Mouse (Mus musculus): ENCODE results near the gene Fam228b. TPM values are rescaled to one million over a fixed set of nuclear protein-coding genes. Genes with fewer than 3 reads are reported as not detected.
"Not testable (repeated sequence)": the region's sequence is repeated elsewhere in the genome, so short reads cannot be mapped to it uniquely, and the experiment has no call there.

Fam228b gene
- 6.9 and 11.4 TPM in 2 replicates for polyA plus RNA-seq (2012; rRNA removed)

DNA sequence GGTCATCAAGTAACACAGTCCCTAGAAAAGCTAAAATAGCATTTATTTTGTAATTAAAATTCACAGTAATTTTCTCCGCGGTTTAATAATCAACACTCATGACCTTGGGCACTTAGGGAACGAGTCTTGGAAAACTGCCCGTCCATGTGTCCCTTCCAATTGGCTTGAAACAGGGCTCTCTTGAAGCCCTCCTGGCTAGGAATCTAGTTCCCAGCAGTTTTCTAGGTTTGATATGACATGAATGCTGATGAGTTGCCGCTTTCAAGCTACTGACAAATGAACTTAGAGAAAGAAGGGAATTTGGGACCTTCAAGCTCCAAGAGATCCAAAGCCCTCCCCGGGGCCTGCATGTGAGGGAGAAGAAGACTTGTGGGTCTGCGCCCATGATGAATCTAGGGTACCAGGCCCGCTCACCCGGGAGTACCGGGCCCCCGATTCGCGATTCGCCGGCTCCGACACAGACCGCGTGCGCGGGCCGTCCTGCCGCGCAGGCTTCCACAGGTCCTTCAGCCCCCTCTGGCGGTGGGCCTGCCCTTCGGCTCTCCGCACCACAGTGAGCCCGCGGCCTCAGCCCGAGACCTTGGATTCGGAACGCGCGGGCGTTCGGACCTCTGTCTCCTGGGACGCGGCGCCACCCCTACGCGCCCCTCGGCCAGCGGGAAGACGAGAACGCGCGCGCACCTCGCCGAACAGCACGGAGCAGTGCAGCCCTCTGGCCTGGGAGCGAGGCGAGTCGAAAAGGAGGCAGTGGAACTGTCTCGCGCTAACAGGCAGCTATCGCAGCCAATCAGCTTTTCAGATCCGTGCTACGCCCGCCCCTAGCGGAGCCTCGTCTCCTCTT lies at the start of gene Fam228b, which contains the start of gene Pfn4:
TSS of gene Fam228b (minus strand) at position 776 of the 841 bp plus-strand sequence.
TSS of gene Pfn4 (plus strand) at position 531 of the 841 bp plus-strand sequence.
- under 1% methylated on average over 61 of the region's 61 CpGs for WGBS
- Histone ChIP-seq H3K4me1 (ENCODE audit: control insufficient read depth, insufficient read depth, low read length) (no peaks in the 10 kb centered on the region), H3K27me3 (ENCODE audit: control insufficient read depth, insufficient read depth, low read length) (no peaks in the 10 kb centered on the region), H3K27ac (ENCODE audit: insufficient read depth, low read length) (peak within 1 kb of the TSS; percentile 94), H3K4me3 (replicated peaks; ENCODE audit: insufficient read depth, low read depth, low read length) (peak within 1 kb of the TSS; percentile 60)
- peak; percentile 96 to 100 for DNase-seq
- peak; percentile 67 for TF ChIP-seq CTCF (IDR thresholded peaks at IDR 0.05; ENCODE audit: borderline replicate concordance, insufficient read depth, low read depth, low read length)
- peak; percentile 80 for TF ChIP-seq POLR2A (IDR thresholded peaks at IDR 0.05; ENCODE audit: borderline replicate concordance, insufficient read depth, low read length)

DNA sequence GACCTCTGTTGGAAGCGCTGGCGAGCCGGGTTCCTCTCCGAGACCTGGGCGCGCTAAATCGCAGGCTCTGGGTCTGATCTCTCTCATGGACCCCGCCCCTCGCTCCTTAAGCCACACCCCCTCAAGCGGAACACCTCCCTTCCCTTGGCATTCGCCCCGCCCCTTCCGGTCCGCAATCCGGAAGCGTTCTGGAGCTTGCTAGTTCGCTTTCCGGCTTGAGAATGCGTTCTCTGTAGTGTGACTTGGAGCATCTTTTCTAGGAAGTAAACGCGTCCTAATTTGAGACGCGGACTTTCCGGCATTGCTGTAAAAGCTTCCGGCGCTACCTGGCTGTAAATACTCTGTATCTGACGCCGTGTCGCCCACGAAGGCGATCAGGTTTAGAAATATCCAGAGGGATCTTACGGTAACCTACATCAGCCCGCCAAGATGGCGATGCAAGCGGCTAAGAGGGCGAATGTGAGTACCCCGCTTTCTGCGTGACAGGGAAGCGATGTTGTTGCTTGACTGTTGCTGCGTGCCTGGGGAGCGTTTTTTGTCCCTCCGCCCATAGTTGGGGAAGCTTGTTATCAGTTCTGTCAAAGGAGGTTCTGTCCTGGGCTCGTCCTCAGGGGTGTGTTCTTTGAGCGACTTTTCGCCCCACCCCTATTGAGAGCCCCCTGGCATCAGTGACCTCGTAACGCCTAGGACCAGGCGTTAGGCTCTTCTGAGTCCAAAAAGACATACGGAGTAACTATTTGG lies 48.5 kb upstream of the Fam228b start, which contains the start of gene Sf3b6:
TSS of gene Sf3b6 (plus strand) at position 184 of the 741 bp plus-strand sequence.
- TF ChIP-seq CTCF (IDR thresholded peaks at IDR 0.05; ENCODE audit: borderline replicate concordance, insufficient read depth, low read depth, low read length) (no peak), POLR2A (IDR thresholded peaks at IDR 0.05; ENCODE audit: borderline replicate concordance, insufficient read depth, low read length) (peak; percentile 77)
- DNase-seq = peak; percentile 97 to 99
- Histone ChIP-seq H3K27ac (ENCODE audit: insufficient read depth, low read length) (peak within 1 kb of the TSS; percentile 4), H3K27me3 (ENCODE audit: control insufficient read depth, insufficient read depth, low read length) (no peaks in the 10 kb centered on the region), H3K4me3 (replicated peaks; ENCODE audit: insufficient read depth, low read depth, low read length) (peak within 1 kb of the TSS; percentile 92), H3K4me1 (ENCODE audit: control insufficient read depth, insufficient read depth, low read length) (peaks cover 4% of the 10 kb centered on the region)
- WGBS = under 1% methylated on average over 49 of the region's 49 CpGs

DNA sequence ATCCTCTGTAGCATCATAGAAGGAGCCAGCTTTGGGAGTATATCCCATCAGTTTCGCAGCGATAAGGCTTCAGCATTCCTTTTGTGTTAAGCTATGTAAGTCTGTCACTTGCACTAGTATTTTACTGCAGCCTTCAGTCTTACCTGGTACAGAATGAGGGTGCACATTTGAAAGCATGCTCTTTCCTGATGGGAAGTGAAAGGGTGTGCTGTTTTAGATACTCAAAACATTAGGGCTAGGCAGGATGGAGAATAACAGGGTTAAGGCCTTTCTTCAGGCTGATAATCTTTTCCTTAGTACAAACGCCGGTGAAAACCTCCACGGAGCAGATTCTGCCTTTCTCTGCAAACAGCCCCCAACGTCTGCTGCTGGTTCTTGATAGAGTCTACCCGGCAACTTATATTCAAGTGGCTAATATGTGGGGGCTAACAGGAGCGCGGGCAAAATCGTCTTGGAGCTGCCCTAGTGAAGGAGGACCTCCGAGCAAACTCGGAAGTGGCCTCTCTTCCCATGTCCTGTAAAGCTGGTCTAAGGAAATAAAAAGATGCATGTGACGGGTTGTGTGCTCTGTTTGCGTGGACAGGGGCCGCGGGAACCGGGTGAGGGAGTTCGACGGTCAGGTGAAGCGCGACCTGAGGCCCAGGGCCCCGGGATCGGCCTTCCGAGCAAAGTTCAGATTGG lies 47.8 kb upstream of the Fam228b start:
- H3K27ac ChIP-seq (ENCODE audit: insufficient read depth, low read length) = peak overlapping the region; percentile 4
- 8% methylated on average over 24 of the region's 24 CpGs for WGBS
- H3K4me3 ChIP-seq (replicated peaks; ENCODE audit: insufficient read depth, low read depth, low read length) = peak overlapping the region; percentile 92
- H3K27me3 ChIP-seq (ENCODE audit: control insufficient read depth, insufficient read depth, low read length) = no peaks in the 10 kb centered on the region
- peaks cover 4% of the 10 kb centered on the region for H3K4me1 ChIP-seq (ENCODE audit: control insufficient read depth, insufficient read depth, low read length)
- DNase-seq = no peak
- no peak for TF ChIP-seq CTCF (IDR thresholded peaks at IDR 0.05; ENCODE audit: borderline replicate concordance, insufficient read depth, low read depth, low read length)
- TF ChIP-seq POLR2A (IDR thresholded peaks at IDR 0.05; ENCODE audit: borderline replicate concordance, insufficient read depth, low read length) = no peak

DNA sequence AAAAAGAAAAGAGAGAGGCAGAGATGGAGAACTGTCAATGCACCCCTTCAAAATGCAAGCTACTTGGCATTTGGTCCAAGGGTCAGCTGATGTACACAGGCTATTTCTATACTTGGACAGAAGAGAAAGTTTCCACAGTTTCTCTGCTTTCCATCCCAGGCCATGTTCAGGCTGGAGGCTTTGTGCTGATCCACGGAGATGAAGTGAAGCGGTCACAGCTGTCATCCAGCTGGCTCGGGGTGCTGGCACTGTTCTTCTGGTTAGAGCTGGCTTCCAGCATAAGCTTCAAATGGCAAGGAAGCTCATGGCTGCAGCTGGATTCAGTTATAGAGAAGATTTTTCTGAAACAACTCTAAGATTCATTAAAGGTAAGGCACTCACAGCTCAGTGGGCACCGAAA lies 44.6 kb upstream of the Fam228b start:
- no peak overlapping the region for H3K27ac ChIP-seq (ENCODE audit: insufficient read depth, low read length)
- no peaks in the 10 kb centered on the region for H3K27me3 ChIP-seq (ENCODE audit: control insufficient read depth, insufficient read depth, low read length)
- no peak for TF ChIP-seq POLR2A (IDR thresholded peaks at IDR 0.05; ENCODE audit: borderline replicate concordance, insufficient read depth, low read length)
- TF ChIP-seq CTCF (IDR thresholded peaks at IDR 0.05; ENCODE audit: borderline replicate concordance, insufficient read depth, low read depth, low read length) = no peak
- peaks cover 4% of the 10 kb centered on the region; the same call in 1 of the 2 replicates for H3K4me1 ChIP-seq (ENCODE audit: control insufficient read depth, insufficient read depth, low read length)
- H3K4me3 ChIP-seq (replicated peaks; ENCODE audit: insufficient read depth, low read depth, low read length) = no peak overlapping the region
- 29% methylated on average over 4 of the region's 4 CpGs for WGBS
- no peak for DNase-seq

DNA sequence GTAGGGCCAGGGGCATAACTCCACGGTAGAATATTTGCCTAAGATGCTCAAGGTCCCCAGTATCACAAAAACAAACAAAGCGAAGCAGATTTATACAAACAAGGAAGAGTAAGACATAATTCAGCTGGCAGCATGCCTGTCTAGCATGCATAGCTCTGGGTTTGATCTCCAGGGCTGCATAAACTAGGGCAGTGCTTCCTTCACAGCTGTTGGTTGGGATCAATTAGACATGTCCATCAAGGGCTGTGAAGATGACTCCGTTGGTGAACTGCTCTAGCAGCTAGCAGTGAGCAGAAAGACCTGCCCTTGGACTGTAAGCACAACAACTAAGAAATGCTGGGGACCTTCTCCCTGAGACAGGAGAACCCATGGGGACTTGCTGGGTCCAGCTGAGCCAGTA lies 42.6 kb upstream of the Fam228b start:
- WGBS = 46% methylated on average over 3 of the region's 3 CpGs
- Histone ChIP-seq H3K4me1 (ENCODE audit: control insufficient read depth, insufficient read depth, low read length) (peaks cover 3% of the 10 kb centered on the region; the same call in 1 of the 2 replicates), H3K27ac (ENCODE audit: insufficient read depth, low read length) (no peak overlapping the region), H3K27me3 (ENCODE audit: control insufficient read depth, insufficient read depth, low read length) (no peaks in the 10 kb centered on the region), H3K4me3 (replicated peaks; ENCODE audit: insufficient read depth, low read depth, low read length) (no peak overlapping the region)
- DNase-seq = no peak
- no peak for TF ChIP-seq POLR2A (IDR thresholded peaks at IDR 0.05; ENCODE audit: borderline replicate concordance, insufficient read depth, low read length)
- no peak for TF ChIP-seq CTCF (IDR thresholded peaks at IDR 0.05; ENCODE audit: borderline replicate concordance, insufficient read depth, low read depth, low read length)

DNA sequence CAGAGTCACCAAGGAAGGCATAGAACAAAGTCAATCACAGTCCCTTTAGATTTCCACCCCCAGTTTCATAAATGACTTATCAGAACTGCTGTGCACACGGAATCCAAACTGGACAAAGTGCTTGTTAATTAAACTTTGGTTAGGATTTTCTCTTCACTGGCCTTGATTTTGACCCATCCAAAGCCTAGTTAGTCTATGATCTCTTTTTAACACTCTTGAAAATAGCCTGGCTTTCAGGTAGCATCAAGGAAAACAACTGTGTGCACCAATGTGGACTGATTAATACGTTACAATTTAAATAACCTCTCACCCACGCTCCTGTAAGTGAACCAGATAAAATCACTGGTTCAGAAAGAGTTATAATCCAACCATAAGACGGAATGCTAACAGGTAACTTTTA lies 42.0 kb upstream of the Fam228b start:
- Histone ChIP-seq H3K4me3 (replicated peaks; ENCODE audit: insufficient read depth, low read depth, low read length) (no peak overlapping the region), H3K27ac (ENCODE audit: insufficient read depth, low read length) (no peak overlapping the region), H3K4me1 (ENCODE audit: control insufficient read depth, insufficient read depth, low read length) (no peaks in the 10 kb centered on the region), H3K27me3 (ENCODE audit: control insufficient read depth, insufficient read depth, low read length) (no peaks in the 10 kb centered on the region)
- TF ChIP-seq POLR2A (IDR thresholded peaks at IDR 0.05; ENCODE audit: borderline replicate concordance, insufficient read depth, low read length) (no peak), CTCF (IDR thresholded peaks at IDR 0.05; ENCODE audit: borderline replicate concordance, insufficient read depth, low read depth, low read length) (no peak)
- 83% methylated on average over 4 of the region's 4 CpGs for WGBS
- no peak for DNase-seq

DNA sequence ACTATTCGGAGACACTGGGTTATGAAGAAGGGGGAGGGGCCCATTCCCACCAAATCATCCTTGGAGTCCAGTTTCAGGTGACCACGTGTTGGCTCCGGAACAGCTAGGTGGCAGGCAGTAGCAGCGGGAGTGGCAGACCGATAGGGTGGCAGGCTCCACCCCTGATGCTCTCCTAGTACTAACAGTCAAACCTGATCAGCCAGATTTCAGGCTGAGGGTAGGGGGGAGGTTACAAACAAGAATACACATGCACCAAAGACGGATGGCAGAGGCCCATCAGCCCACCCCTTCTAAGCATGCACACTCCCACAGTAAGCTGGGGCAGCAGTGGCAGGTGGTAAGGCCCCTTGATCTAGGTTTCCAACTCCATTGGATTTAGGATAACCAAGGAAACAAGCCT lies 28.4 kb upstream of the Fam228b start:
- DNase-seq; H3K27ac ChIP-seq (ENCODE audit: insufficient read depth, low read length); H3K4me3 ChIP-seq (replicated peaks; ENCODE audit: insufficient read depth, low read depth, low read length); H3K27me3 ChIP-seq (ENCODE audit: control insufficient read depth, insufficient read depth, low read length); H3K4me1 ChIP-seq (ENCODE audit: control insufficient read depth, insufficient read depth, low read length): not testable (repeated sequence)
- WGBS = 71% methylated on average over 6 of the region's 6 CpGs

Measured in cerebellum, adult 2 months (tissue).